Mouse (Mus musculus): ENCODE results near the gene Gm21866.
"Not testable (repeated sequence)": the region's sequence is repeated elsewhere in the genome, so short reads cannot be mapped to it uniquely, and the experiment has no call there.

DNA sequence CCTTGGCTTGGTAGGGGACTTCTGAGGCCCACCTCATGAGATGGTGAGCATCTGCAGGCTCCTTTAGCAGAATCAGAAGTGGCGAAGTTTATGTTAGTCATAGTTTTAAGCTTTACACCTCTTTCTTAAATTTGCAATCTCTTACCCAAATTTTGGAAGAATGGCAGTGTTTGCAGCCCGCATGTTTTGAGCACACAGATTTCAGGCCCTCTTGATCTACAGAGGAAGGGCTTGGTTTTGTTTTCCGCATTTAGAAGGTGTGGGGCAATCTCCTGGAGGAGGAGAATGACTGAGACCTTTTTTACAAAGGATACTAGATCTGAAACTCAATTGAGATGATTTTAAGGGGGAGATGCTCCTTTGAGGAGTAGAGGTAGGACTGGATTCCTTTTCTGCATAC is at the start of gene Gm21866:
- not testable (repeated sequence) for TF ChIP-seq GATA1 (IDR thresholded peaks at IDR 0.05; ENCODE audit: borderline replicate concordance, low read length); FLI1 (IDR thresholded peaks at IDR 0.05; ENCODE audit: low read length)
